Mouse (Mus musculus) brain, embryonic 14.5 days (tissue): ENCODE data around the gene Etfbkmt.

Experiments used
- CTCF ChIP-seq: fragments of 200-500 bp; IDR thresholded peaks from 2 replicates; pipeline ENCODE4 v1.5.1; 2012; ENCODE audit warnings: inconsistent platforms, mild to moderate bottlenecking, moderate library complexity, borderline replicate concordance; ENCODE audit not compliant: insufficient read depth, insufficient read length; ENCODE audit errors: extremely low read depth
- POLR2A ChIP-seq: fragments of 200-500 bp; IDR thresholded peaks from 2 replicates; pipeline ENCODE4 v1.6.1; 2012; ENCODE audit warnings: mild to moderate bottlenecking, inconsistent platforms, borderline replicate concordance; ENCODE audit not compliant: poor library complexity, insufficient read depth, insufficient read length, severe bottlenecking; ENCODE audit errors: extremely low read depth

GRCm38 (mm10) chr6:149197116-149197515 is 57.5 kb downstream of the Etfbkmt start:
- TF ChIP-seq CTCF (no peak), POLR2A (no peak)
